Mouse (Mus musculus) MEL (cell line): ENCODE results near the gene Lhfpl1. TPM values are rescaled to one million over a fixed set of nuclear protein-coding genes. Genes with fewer than 3 reads are reported as not detected.

Experiments used
- DNase-seq: peaks from one replicate; pipeline ENCODE4 v3.0.0; 2011; ENCODE audit warnings: low read depth, low spot score
- H3K27ac ChIP-seq: 2 replicates; pipeline ENCODE4 v1.5.1; 2012; ENCODE audit warnings: low read depth, mild to moderate bottlenecking, control low read depth, low read length, moderate library complexity; ENCODE audit not compliant: control insufficient read depth
- H3K27me3 ChIP-seq, 2 experiments: fragments of 150-350 bp in 1 of 2; sonication (generic) in 1 of 2; 2 replicates each; pipeline ENCODE4 v1.6.1; 2012; ENCODE audit warnings: low read length in 2 of 2, mild to moderate bottlenecking in 2 of 2, improper control_type of control experiment in 1 of 2, moderate library complexity in 1 of 2; ENCODE audit not compliant: insufficient read depth in 2 of 2, control insufficient read depth in 1 of 2
- H3K36me3 ChIP-seq, 2 experiments: 2 replicates each; pipeline ENCODE4 v1.6.1; 2012 to 2014; ENCODE audit warnings: low read length in 2 of 2, improper control_type of control experiment in 1 of 2, inconsistent platforms in 1 of 2, mild to moderate bottlenecking in 1 of 2; ENCODE audit not compliant: insufficient read depth in 2 of 2, control insufficient read depth in 1 of 2
- H3K4me1 ChIP-seq, 2 experiments: fragments of 150-350 bp in 1 of 2; sonication (generic) in 1 of 2; 2 replicates each; pipeline ENCODE4 v1.6.1; 2012; ENCODE audit warnings: low read length in 2 of 2, improper control_type of control experiment in 1 of 2, mild to moderate bottlenecking in 1 of 2; ENCODE audit not compliant: insufficient read depth in 2 of 2, control insufficient read depth in 1 of 2
- H3K4me3 ChIP-seq, 2 experiments: fragments of 150-350 bp in 1 of 2; sonication (generic) in 1 of 2; 2 replicates each; pipeline ENCODE4 v1.5.1; 2012; ENCODE audit warnings: low read depth in 2 of 2, low read length in 2 of 2, mild to moderate bottlenecking in 2 of 2, moderate library complexity in 2 of 2, control low read depth in 1 of 2, improper control_type of control experiment in 1 of 2; ENCODE audit not compliant: control insufficient read depth in 1 of 2, insufficient read depth in 1 of 2
- H3K79me2 ChIP-seq: 2 replicates; pipeline ENCODE4 v1.6.1; 2012; ENCODE audit warnings: mild to moderate bottlenecking, low read length, moderate library complexity; ENCODE audit not compliant: control insufficient read depth, poor library complexity, insufficient read depth
- H3K9ac ChIP-seq: 2 replicates; pipeline ENCODE4 v1.6.1; 2012; ENCODE audit warnings: low read depth, mild to moderate bottlenecking, control low read depth, low read length, moderate library complexity; ENCODE audit not compliant: control insufficient read depth, poor library complexity, severe bottlenecking
- H3K9me3 ChIP-seq: fragments of 150-350 bp; sonication (generic); replicated peaks from 2 replicates; pipeline ENCODE4 v1.6.1; 2012; ENCODE audit warnings: mild to moderate bottlenecking, low read length, improper control_type of control experiment, moderate library complexity; ENCODE audit not compliant: insufficient read depth
- BHLHE40 ChIP-seq: IDR thresholded peaks from 2 replicates; pipeline ENCODE4 v1.6.1; 2012; ENCODE audit warnings: low read depth, mild to moderate bottlenecking, inconsistent platforms, low read length, improper control_type of control experiment, borderline replicate concordance
- CHD2 ChIP-seq: IDR thresholded peaks from 2 replicates; pipeline ENCODE4 v1.6.1; 2011; ENCODE audit warnings: low read length, improper control_type of control experiment
- E2F4 ChIP-seq: IDR thresholded peaks from 2 replicates; pipeline ENCODE4 v1.6.1; 2011; ENCODE audit warnings: low read depth, low read length, improper control_type of control experiment, borderline replicate concordance
- ELF1 ChIP-seq: IDR thresholded peaks from 2 replicates; pipeline ENCODE4 v1.6.1; 2014; ENCODE audit warnings: low read depth, mild to moderate bottlenecking, inconsistent platforms, low read length, improper control_type of control experiment, moderate library complexity
- EP300 ChIP-seq, 2 experiments: IDR thresholded peaks; 2 replicates each; pipeline ENCODE4 v1.6.1; 2011; ENCODE audit warnings: improper control_type of control experiment in 2 of 2, low read length in 2 of 2, low read depth in 1 of 2, mild to moderate bottlenecking in 1 of 2
- ETS1 ChIP-seq: IDR thresholded peaks from 2 replicates; pipeline ENCODE4 v1.6.1; 2012; ENCODE audit warnings: low read depth, mild to moderate bottlenecking, inconsistent platforms, low read length, improper control_type of control experiment, moderate library complexity
- GABPA ChIP-seq: IDR thresholded peaks from 2 replicates; pipeline ENCODE4 v1.6.1; 2012; ENCODE audit warnings: low read depth, mild to moderate bottlenecking, inconsistent platforms, low read length, improper control_type of control experiment, moderate library complexity
- GATA1 ChIP-seq: IDR thresholded peaks from 2 replicates; pipeline ENCODE4 v1.6.1; 2011; ENCODE audit warnings: low read depth, low read length, improper control_type of control experiment
- JUND ChIP-seq: IDR thresholded peaks from 2 replicates; pipeline ENCODE4 v1.6.1; 2011; ENCODE audit warnings: low read depth, mild to moderate bottlenecking, improper control_type of control experiment, low read length
- MAX ChIP-seq: IDR thresholded peaks from 2 replicates; pipeline ENCODE4 v1.6.1; 2011; ENCODE audit warnings: low read length, improper control_type of control experiment
- MAZ ChIP-seq: IDR thresholded peaks from 2 replicates; pipeline ENCODE4 v1.6.1; 2012; ENCODE audit warnings: low read depth, mild to moderate bottlenecking, inconsistent platforms, low read length, improper control_type of control experiment
- MEF2A ChIP-seq: IDR thresholded peaks from 2 replicates; pipeline ENCODE4 v1.6.1; 2014; ENCODE audit warnings: low read depth, mild to moderate bottlenecking, inconsistent platforms, low read length, improper control_type of control experiment; ENCODE audit not compliant: poor library complexity, insufficient replicate concordance, severe bottlenecking; ENCODE audit errors: extremely low read depth
- MXI1 ChIP-seq: IDR thresholded peaks from 2 replicates; pipeline ENCODE4 v1.6.1; 2011; ENCODE audit warnings: mild to moderate bottlenecking, low read depth, low read length, improper control_type of control experiment
- MYC ChIP-seq: IDR thresholded peaks from 2 replicates; pipeline ENCODE4 v1.6.1; 2011; ENCODE audit warnings: low read depth, mild to moderate bottlenecking, low read length, improper control_type of control experiment, moderate library complexity
- NELFE ChIP-seq: IDR thresholded peaks from 2 replicates; pipeline ENCODE4 v1.6.1; 2011; ENCODE audit warnings: low read depth, low read length, improper control_type of control experiment
- NRF1 ChIP-seq: IDR thresholded peaks from 2 replicates; pipeline ENCODE4 v1.6.1; 2014; ENCODE audit warnings: low read depth, mild to moderate bottlenecking, inconsistent platforms, low read length, improper control_type of control experiment, moderate library complexity; ENCODE audit not compliant: poor library complexity, insufficient read depth, severe bottlenecking
- POLR2A ChIP-seq, 2 experiments: IDR thresholded peaks; 2 replicates each; pipeline ENCODE4 v1.6.1; 2011 to 2012; ENCODE audit warnings: low read length in 2 of 2, mild to moderate bottlenecking in 2 of 2, control low read depth in 1 of 2, improper control_type of control experiment in 1 of 2, low read depth in 1 of 2, moderate library complexity in 1 of 2; ENCODE audit not compliant: control insufficient read depth in 1 of 2, insufficient read depth in 1 of 2, poor library complexity in 1 of 2
- POLR2AphosphoS2 ChIP-seq: IDR thresholded peaks from 2 replicates; pipeline ENCODE4 v1.6.1; 2011; ENCODE audit warnings: low read length, improper control_type of control experiment
- POLR2AphosphoS5 ChIP-seq: IDR thresholded peaks from 2 replicates; pipeline ENCODE4 v1.6.1; 2012; ENCODE audit warnings: low read depth, borderline replicate concordance, mild to moderate bottlenecking, inconsistent platforms, low read length, moderate library complexity, mixed read lengths
- RAD21 ChIP-seq: IDR thresholded peaks from 2 replicates; pipeline ENCODE4 v1.6.1; 2011; ENCODE audit warnings: mild to moderate bottlenecking, low read depth, low read length, improper control_type of control experiment
- SMC3 ChIP-seq: IDR thresholded peaks from 2 replicates; pipeline ENCODE4 v1.6.1; 2011; ENCODE audit warnings: low read depth, low read length, improper control_type of control experiment
- TBP ChIP-seq: IDR thresholded peaks from 2 replicates; pipeline ENCODE4 v1.8.0; 2011; ENCODE audit warnings: low read depth, low read length, improper control_type of control experiment
- TCF12 ChIP-seq: IDR thresholded peaks from 2 replicates; pipeline ENCODE4 v1.6.1; 2014; ENCODE audit warnings: low read depth, mild to moderate bottlenecking, inconsistent platforms, low read length, improper control_type of control experiment, moderate library complexity
- UBTF ChIP-seq: IDR thresholded peaks from 2 replicates; pipeline ENCODE4 v1.6.1; 2012; ENCODE audit warnings: low read depth, mild to moderate bottlenecking, inconsistent platforms, low read length, improper control_type of control experiment, moderate library complexity, borderline replicate concordance; ENCODE audit not compliant: insufficient read depth
- USF1 ChIP-seq: IDR thresholded peaks from 2 replicates; pipeline ENCODE4 v1.6.1; 2014; ENCODE audit warnings: low read depth, mild to moderate bottlenecking, inconsistent platforms, low read length, improper control_type of control experiment, moderate library complexity
- USF2 ChIP-seq, 2 experiments: IDR thresholded peaks; 2 replicates each; pipeline ENCODE4 v1.6.1; 2011 to 2012; ENCODE audit warnings: improper control_type of control experiment in 2 of 2, low read length in 2 of 2, borderline replicate concordance in 1 of 2, inconsistent platforms in 1 of 2, low read depth in 1 of 2, mild to moderate bottlenecking in 1 of 2; ENCODE audit not compliant: insufficient read depth in 1 of 2
- ZC3H11A ChIP-seq: IDR thresholded peaks from 2 replicates; pipeline ENCODE4 v1.6.1; 2012; ENCODE audit warnings: low read depth, mild to moderate bottlenecking, inconsistent platforms, low read length, improper control_type of control experiment
- ZKSCAN1 ChIP-seq: IDR thresholded peaks from 2 replicates; pipeline ENCODE4 v1.6.1; 2012; ENCODE audit warnings: low read depth, mild to moderate bottlenecking, inconsistent platforms, low read length, improper control_type of control experiment, moderate library complexity
- ZNF384 ChIP-seq: IDR thresholded peaks from 2 replicates; pipeline ENCODE4 v1.6.1; 2012; ENCODE audit warnings: low read depth, mild to moderate bottlenecking, inconsistent platforms, low read length, improper control_type of control experiment
- polyA plus RNA-seq, 2 experiments: library from polyadenylated mRNA; stranded (reverse) in 1 of 2; unstranded in 1 of 2; fragments of >175 nt in 1 of 2; fragments of >200 nt in 1 of 2; gene quantifications; 2 replicates each; pipeline versions ENCODE4 v1.2.1 to v1.2.4; 2012; ENCODE audit warnings: low replicate concordance in 2 of 2, low read depth in 1 of 2; ENCODE audit not compliant: insufficient read length in 2 of 2, insufficient read depth in 1 of 2, missing spikeins in 1 of 2
- total RNA-seq: library from RNA; depleted of rRNA; stranded (reverse); fragments of 300-350 nt; gene quantifications from 2 replicates; pipeline ENCODE4 v1.2.3, GENCODE M21; 2012; rRNA removed

Gene Lhfpl1
- total RNA-seq (not detected in 2 replicates), polyA plus RNA-seq (not detected)

DNA sequence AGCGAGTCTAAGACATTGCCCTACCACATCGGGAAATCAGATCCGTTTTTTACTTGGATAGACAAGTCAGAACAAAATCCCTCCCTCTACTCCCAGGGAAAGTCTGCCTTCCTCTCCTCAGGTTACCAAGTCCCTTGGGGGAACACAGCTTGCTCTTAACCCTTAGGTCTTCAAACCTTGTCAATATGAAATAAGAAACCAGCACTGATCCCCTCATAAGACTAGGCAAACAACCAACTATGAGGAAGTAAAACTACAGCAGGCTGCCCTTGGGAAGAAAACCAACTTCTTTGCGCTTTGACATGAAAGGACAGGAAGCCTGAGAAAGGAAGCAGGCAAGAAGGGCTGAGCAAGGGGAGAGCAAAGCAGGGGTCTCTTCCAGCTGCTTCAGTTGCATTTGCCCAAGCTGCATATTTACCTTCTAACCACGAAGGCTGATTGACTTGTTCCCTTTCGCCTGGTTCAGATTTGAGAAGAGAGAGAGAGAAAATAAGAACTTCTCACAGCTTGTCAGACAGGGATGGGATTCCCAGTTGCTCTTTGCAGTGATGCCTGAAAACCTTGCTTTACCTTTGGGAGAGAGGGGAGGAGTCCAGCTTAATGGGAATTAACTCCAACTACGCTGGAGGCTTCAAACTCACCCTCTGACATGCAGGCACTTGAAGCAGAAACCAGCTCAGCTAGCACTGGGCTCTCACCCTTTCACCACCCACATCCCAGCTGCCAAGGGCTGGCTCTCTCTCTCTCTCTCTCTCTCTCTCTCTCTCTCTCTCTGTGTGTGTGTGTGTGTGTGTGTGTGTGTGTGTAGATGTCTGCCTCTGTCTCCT, at the start of gene Lhfpl1:
TSS of gene Lhfpl1 (minus strand) at position 713 of the 827 bp plus-strand sequence.
- H3K4me1 ChIP-seq: no peaks in the 10 kb centered on the region

DNA sequence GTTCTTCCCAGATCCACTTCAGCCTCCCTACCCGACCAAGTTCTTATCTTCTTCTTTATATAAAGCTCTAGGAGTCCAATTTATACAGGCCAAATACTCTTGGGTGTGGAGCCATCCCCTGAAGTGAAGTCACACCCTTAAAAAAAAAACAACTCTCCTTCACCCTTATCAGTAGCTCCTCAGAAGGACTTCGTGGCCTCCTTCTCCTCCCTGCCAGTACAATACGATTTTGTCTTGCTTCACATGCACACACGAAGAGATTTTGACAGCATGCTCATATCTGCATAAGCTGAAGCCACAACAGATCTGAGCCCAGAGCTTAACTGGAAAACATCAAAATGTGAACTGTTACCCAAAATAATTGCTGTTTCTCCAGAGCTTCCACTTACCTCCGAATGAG, 22.9 kb upstream of the Lhfpl1 start:
- no peaks in the 10 kb centered on the region for H3K4me1 ChIP-seq
- no peak overlapping the region for H3K27ac ChIP-seq
- no peaks in the 10 kb centered on the region for H3K9me3 ChIP-seq
- peak; percentile 49 for DNase-seq
- no peak overlapping the region for H3K9ac ChIP-seq
- no peak overlapping the region for H3K4me3 ChIP-seq
- 0 out of 4 replicates have a peak, but pooled peaks cover 0 to 3% of the 10 kb centered on the region in 2 experiments for H3K36me3 ChIP-seq
- no peaks in the 10 kb centered on the region for H3K79me2 ChIP-seq
- H3K27me3 ChIP-seq: no peaks in the 10 kb centered on the region
- TF ChIP-seq POLR2AphosphoS5 (no peak), TCF12 (peak; percentile 50), ZC3H11A (no peak), USF2 (IDR thresholded peaks at IDR 0.05; ENCODE audit: borderline replicate concordance in 1 of 2, insufficient read depth in 1 of 2, low read depth in 1 of 2, low read length in 2 of 2) (no peak), POLR2A (IDR thresholded peaks at IDR 0.05; ENCODE audit: control insufficient read depth in 1 of 2, insufficient read depth in 1 of 2, low read depth in 1 of 2, low read length in 2 of 2, poor library complexity in 1 of 2) (no peak), ELF1 (no peak), RAD21 (no peak), EP300 (IDR thresholded peaks at IDR 0.05; ENCODE audit: low read depth in 1 of 2, low read length in 2 of 2) (peak in 1 of 2 experiments; percentile 47; a peak in 1 of 4 replicates), SMC3 (no peak), NELFE (no peak), JUND (no peak), UBTF (no peak), MAZ (no peak), NRF1 (no peak), BHLHE40 (0 out of 2 replicates have a peak, but pooled peaks have one; percentile 16), USF1 (no peak), MAX (peak; percentile 48; the same call in 1 of the 2 replicates), MYC (no peak), GABPA (no peak), ZKSCAN1 (no peak), ZNF384 (peak; percentile 90), ETS1 (0 out of 2 replicates have a peak, but pooled peaks have one; percentile 33), GATA1 (peak; percentile 64), E2F4 (no peak)

More for the DNA sequence above, at the start of gene Lhfpl1:
- no peak for DNase-seq
- TF ChIP-seq POLR2A (IDR thresholded peaks at IDR 0.05; ENCODE audit: control insufficient read depth in 1 of 2, insufficient read depth in 1 of 2, low read depth in 1 of 2, low read length in 2 of 2, poor library complexity in 1 of 2) (no peak), TBP (no peak), MYC (no peak), MAX (no peak), ZNF384 (no peak), MAZ (no peak), RAD21 (no peak), E2F4 (no peak), ETS1 (no peak), POLR2AphosphoS2 (no peak), MEF2A (no peak), JUND (no peak), MXI1 (no peak), CHD2 (no peak)
- Histone ChIP-seq H3K4me3 (no peak within 1 kb of the TSS), H3K27me3 (no peaks in the 10 kb centered on the region), H3K36me3 (no peaks in the 10 kb centered on the region), H3K27ac (no peak within 1 kb of the TSS), H3K79me2 (no peaks in the 10 kb centered on the region), H3K9ac (no peak within 1 kb of the TSS), H3K9me3 (no peaks in the 10 kb centered on the region)
